Mouse (Mus musculus) small intestine, adult 2 months (tissue): Measurements from ENCODE around the gene Slc35e3.

Source experiments
- CTCF ChIP-seq: fragments of 200-500 bp; IDR thresholded peaks from 2 replicates; pipeline ENCODE4 v1.5.1; 2012; ENCODE audit warnings: low read depth, mild to moderate bottlenecking, control low read depth, inconsistent platforms, low read length, moderate library complexity, mixed read lengths; ENCODE audit not compliant: insufficient replicate concordance, insufficient read length; ENCODE audit errors: extremely low read depth
- POLR2A ChIP-seq: fragments of 200-500 bp; IDR thresholded peaks from 2 replicates; pipeline ENCODE4 v1.6.1; 2012; ENCODE audit warnings: low read depth, mild to moderate bottlenecking, control low read depth, inconsistent platforms, low read length, moderate library complexity

DNA sequence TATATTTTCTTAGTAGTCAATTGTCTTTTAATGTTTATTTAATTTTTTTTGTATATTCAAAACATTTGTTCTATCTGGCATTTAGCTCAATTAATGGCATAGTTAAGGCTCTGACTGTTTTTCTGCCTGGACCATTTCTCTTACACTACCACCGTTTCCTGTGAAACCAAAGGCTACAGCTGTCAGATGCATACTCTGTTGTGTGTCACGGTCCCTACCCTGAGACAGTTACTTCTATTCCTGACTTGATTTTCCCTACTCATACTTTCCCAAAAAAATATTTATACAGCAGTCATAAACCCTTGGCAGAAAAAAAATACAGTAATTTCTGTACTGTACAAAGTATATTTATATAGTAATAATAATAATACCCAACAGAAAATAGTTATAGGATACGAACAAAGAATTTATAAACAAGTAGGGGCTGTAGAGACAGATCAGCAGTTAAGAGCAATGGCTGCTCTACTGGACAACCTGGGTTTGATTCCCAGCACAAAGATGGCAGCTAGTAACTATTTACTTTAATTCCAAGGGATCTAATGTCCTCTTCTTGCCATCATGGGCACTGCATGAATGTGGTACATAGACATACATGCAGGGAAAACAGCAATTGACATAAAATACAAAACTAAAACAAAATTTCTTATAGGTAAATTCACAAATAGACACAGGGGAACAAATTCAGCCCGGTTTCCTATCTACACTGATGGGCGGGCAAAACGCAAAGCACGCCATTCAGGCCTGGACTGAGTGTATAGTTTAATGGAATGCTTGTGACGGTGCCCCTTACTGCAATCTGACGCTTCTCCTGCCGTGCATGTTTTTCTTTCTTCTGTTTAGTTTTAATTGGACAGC lies 21.3 kb upstream of the Slc35e3 start:
- TF ChIP-seq CTCF (no peak), POLR2A (no peak)
